Mouse (Mus musculus) cerebellum, adult 8-10 months (tissue): ENCODE results near the gene Sp1.

ENCODE experiments used
- DNase-seq: peaks from one replicate; pipeline ENCODE4 v3.0.0; 2022

Sp1 gene

DNA sequence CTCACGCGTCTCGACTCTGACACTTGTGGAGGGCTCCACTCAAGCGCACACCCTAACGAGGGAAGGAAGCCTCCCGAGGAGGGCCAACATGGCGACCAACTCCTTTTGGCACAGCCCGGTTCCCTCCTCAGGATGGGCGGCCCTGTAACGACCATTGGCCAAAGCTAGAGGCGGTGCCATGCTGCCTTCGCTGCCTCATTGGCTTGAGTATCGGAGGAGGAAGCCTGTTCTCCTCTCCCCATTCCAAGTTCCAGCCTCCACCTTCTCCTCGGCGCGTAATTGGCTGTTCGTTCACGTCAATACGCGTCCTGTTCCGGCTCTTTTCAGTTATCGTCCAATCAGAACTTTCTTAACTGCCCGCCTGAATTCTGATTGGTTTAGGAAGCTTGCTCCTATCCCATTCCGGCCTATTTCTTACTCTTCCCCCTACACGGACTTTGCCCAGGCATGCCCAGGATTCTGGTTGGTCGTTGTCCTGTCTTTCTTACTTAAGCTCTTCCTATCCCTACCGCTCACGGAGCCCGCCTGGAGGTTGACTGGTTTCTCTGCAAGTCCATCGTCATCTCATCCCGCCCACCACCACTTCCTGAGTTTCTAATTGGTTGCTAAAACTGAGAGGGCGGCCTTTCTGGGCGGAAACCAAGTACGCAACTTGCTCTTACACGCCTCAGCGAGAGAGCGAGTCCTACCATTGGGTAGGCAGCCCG is at the start of gene Sp1:
Sp1 (plus strand) TSS at position 655 of the 707 bp plus-strand sequence.
- peak; percentile 99 for DNase-seq

DNA sequence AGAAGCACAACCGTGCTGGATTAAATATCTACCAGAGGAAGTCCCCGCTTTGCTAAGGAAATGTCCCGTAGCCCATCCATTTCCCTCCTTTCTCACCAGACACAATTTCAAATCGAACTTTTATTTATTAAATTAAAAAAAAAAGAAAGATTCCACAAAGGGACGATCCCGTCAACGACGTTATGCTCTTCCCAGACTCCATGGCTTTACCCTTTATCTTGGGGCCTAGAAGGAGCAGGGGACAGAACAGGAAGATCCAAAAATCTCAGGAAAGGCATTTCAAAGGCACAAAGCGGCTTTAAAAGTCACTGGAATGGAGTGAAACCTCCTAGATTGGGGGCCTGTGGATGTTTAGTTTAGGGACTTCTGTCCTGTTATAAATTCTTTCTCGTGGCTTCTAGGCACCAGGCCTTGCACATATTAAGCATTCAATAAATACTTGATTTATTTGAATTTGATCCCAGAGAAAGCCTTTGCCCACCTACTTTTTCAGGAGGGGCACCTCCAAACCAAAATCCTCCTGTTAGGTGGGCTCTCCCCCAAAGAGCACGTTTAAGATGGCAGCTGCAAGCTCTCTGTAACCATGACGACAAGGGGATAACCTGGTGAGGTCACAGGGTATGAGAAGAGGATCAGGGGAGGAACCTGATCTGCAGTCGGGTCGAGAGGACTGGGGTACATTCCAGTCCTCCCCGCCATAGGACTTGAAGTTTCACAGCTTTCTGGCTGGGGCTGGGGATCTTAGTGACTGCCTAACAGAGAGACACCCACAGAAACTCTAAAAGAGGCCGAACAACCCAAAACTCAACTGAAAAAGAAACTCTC is 49.2 kb upstream of the Sp1 start:
- no peak for DNase-seq

DNA sequence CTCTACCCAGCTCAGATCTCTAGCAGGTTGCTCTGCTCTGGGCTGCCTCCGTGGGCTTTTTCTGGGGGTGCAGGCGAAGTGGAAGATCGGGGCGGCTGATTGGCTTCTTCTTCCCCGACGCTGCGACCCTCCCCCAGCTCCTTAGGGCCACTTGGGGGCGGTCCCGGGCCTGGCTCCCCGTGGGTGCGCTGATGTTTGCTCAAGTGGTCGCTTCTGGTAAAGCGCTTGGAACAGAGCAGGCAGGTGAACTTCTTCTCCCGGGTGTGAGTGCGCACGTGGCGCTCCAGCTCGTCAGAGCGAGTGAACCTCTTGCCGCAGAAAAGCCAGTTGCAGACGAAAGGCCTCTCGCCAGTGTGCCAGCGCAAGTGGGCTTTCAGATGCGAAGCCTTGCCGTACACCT is 47.8 kb upstream of the Sp1 start:
- no peak for DNase-seq

DNA sequence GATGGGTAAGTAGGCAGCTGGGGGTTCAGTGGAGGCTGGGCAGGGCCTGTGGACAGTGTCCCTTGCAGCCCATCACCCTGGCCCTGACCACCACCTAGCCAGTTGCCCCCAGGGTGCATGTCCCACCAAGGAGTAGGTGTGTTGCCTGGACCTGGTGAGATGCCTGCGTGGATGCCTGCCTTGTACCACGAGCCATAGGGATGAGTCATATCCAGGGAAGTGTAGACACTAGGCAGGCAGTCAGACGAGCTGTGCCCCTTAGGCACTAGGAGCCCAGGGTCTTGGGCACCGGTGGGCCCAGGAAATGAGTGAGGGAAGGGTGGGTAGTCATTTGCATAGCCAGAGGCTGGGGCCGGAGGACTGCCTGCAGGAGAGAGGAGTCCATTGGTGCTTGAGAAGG is 47.1 kb upstream of the Sp1 start:
- no peak for DNase-seq

DNA sequence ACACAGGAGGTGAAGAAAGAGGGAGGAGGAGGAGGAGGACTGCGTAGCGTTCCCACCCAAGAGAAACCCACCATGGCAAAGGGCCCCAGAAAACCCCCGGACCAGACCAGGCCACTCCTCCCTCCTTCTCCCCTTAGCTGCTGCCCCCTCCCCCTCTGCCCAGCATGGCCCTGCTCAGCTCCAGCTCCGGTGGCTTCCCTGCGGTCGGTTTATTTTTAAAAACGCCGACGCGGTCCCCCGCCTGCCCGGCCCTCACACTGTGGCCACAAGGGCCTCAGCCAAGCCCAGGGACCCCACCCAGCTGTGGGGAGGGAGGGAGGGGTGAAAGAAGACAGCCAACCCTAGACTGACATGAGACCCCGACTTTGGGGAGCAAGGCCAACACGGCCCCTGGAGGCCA is 43.3 kb upstream of the Sp1 start:
- DNase-seq: no peak

DNA sequence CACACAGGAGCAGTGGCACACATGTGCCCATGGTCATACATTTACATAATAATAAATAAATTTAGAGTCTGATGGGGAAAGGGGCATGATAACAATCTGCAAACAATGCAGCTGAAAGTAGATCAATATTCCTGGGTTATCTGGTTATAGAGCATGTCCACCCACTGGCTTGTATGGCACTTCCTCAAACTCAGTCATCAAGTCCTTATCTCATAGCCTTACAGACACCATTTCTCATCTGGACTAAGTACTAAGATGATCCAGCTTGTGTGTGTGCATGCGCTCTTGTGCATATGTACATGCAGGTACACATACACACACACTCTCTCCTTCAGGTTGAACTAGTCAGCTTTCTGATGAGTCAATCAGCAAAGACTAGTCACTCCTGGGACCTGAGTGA is 41.3 kb upstream of the Sp1 start:
- DNase-seq: no peak

DNA sequence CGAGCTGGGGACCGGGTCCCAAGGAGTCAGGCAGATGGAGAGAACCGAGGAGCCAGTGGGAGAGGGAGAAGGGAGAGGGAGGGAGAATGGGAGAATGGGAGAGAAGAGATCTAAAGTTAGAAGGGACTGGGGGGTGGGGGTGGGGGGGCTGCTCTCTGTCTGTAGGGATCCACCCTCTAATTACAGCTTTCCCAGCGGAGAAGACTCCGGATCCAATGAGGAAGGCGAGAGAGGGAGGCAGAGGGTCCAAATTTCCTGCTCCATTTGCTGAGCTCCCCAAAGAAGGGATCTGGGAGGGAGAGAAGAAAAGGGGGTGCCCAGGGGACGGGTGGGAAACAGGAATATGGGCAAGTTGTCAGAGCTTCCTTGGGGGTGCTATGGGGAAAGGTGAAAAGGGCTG is 39.7 kb upstream of the Sp1 start:
- no peak for DNase-seq

DNA sequence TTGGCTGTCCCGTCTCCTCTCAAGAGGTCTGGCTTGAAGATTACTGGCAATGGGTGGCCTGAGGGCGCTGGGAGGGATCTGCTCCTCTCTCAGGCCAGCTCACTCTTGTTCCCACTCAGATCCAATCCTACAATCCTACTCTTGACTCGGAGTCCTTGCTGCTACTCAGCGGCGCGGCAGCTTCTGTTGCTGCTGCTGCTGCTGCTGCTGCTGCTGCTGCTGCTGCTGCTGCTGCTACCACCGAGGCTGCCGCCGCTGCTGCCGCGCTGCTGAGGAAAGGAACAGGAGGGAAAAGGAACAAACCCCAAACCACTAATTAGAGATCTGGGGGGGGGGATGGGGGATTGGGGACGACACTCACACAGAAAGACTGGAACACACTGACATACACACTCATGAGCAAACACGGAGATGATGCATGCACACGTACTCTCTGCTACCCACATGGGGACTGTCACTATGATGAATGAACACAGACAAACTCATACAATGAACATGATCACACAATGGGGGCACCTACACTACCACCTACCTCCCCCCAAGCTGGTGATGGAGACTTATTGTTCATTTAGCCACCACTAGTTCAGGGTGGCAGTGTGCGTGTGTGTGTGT is 39.1 kb upstream of the Sp1 start, which contains the start of gene Sp7:
Sp7 (minus strand) TSS at position 450 of the 612 bp plus-strand sequence.
- no peak for DNase-seq

DNA sequence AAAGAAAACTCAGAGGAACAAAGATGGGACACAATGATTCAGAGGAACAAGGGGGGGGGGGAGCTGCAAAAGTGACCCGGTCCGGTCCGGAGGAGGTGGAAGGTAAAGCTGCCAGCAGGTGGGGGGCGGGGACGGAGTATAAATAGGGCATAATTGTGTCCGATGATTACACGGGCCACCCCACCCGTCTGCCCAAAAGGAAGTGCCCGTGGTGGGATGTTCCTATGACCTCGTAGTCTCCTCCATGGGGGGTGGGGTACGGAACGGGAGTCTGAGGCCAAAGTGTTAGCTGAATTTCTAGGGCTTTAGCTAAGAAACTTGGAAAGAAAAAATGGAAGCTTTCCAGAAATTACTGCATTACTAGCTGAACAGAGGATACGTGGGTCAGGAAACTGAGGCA is 36.0 kb upstream of the Sp1 start:
- no peak for DNase-seq

DNA sequence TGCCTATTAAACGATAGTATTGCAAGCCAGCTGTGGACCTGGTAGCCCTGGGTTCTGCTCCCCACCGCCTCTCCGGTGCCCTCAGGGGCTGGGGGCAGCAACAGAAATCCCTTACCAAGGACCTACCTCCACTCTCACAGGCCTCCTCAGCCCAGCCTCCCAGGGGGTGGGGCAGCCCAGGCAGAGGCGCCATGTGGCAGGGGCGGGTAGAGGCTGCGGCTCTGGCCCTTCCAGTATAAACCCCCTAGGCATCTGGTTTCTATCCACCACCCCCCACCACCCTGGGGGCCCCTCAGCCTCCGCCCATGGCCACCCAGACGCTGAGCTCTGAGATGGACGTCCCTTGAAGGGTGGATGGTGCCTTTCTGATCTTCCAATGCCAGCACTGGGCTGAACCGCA is 35.2 kb upstream of the Sp1 start:
- DNase-seq: no peak

DNA sequence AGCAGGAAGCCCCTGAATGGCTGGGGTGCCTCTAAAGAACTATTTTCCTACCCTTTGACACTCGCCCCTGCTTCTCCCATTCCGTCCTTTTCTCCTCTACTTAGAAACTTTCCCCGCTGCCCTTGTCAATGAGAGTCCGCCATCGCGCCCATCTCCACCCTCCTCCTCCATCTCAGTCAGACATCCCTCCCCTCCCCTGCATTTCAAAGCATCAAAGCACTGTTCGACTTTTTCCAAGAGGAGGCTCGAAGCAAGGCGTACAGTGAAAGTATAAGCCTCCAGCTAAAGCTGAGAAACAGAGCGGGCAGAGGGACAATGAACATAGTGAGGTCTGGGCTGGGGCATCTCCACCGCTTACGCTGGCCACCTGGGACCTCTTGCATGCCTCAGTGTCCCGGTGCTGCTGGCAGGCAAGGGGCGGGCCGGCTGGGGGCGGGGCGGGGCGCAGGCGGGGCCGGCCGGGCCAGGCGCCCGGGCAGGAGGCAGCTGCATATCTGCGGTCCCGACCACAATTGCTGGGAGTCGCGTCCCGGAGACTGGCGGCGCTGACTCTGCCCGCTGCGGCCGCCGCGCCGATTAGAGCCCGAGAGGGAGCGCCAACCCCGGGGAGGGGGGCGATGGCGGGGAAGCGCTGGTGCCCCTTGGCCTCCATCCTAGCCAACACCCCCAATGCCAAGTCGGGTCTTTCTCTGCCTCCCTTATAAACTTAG is 29.3 kb upstream of the Sp1 start:
- no peak for DNase-seq

DNA sequence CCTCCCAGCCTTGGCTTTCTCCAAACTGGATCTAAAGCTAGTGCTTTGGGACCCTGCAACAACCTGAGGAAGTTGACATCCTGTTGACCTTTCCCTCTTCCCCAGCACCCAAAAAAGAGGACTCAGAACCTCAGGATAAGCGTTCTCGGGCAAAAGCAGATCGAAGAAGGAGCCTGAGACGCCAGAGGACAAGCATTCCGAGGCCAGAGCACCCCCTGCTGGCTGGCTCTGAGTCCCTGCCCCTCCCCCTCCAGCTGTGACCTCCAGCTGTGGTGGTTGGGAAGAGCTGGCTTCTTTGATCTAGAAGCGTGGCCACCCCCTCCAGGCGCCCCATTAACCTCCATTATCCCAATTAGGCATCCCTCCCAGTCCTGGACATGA is 28.8 kb upstream of the Sp1 start:
- DNase-seq: peak; percentile 41

DNA sequence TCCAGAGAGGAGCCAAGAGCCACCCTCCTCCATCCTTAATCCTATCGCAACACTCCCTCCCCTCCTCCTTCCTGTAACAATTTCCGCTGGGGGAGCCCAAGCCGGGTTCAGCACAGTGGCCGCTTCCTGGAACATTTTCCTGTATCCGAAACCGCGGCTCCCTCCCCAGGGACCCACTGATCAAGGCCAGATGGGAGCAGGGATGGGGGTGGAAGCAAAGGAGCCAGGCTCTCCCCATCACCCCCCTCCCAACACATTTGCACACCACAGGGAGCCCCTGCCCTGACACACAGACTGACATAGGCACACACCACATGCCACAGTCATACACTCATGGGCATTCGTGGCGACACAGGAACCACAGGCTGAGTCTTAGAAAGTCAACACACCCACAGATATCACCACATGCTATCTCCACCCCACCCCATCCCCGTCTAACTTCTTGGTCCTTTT is 28.1 kb upstream of the Sp1 start:
- no peak for DNase-seq

DNA sequence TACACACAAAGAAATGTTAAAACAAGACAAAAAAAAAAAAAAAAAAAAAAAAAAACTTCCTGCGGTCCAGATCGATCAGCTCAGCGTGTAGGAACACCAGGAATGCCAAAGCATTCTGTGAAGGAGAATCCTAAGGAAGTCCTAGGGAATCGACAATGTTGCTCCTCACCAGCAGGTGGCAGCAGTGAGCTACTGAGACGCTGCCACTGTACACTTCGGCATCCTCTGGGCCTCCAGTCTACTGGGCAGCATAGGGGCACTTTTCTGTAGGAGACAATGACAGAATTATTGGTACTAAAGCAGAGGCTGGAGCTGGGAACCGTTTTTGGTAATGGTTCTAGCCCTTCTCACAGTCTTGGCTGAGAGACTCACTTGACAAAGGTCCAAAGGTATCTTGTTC is 24.4 kb upstream of the Sp1 start:
- peak; percentile 80 for DNase-seq

DNA sequence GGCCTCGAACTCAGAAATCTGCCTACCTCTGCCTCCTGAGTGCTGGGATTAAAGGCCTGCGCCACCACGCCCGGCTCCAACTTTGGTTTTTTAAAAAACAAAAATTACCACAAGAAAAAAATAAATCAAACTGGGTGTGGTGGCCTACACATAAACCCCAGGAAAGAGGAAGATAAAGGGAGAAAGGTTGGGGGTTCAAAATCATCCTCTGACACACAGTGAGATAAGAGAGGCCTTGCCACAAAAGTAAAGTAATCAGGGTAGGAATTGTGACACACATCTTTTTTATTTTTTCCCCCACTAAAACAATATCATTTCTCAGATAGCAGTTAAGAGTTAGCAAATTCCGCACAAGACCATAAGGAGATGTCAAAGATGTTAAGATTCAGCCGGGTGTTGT is 22.3 kb upstream of the Sp1 start:
- no peak for DNase-seq

DNA sequence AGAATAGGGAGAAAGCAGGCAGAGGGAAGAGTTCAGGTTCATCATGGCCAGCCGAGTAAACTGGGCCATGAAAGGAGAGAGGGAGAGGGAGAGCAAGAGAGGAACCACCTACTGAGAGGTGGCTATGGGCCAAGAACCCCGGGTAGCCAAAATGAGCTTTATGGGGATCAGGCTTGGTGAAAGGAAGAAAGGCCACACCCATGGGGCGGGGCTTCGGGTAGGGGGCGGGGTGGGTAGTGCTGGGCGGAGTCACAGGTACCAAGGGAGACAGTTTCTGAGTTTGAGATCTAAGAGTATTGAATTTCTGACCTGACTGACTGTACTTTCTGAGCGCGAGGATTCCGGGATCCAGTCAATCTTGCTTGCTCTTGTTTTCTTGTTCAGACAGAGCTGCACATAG is 19.3 kb upstream of the Sp1 start:
- DNase-seq: no peak

DNA sequence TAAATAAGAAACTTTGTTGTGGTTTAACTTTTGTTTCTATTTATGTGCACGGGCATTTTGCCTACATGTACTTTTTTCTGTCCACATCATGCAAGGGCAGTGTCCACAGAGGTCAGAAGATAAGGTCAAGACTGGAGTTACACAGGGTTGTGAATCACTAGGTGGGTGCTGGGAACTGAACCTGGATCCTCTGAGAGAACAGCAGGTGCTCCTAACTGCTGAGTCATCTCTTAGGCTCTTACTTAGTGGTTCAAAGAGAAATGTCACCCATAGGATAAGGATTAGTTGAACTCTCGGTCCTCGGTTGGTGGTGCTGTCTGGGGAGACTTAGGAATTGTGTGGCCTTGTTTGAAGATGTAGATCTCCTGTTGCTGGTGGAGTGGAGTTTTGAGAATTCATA is 17.0 kb upstream of the Sp1 start:
- no peak for DNase-seq

DNA sequence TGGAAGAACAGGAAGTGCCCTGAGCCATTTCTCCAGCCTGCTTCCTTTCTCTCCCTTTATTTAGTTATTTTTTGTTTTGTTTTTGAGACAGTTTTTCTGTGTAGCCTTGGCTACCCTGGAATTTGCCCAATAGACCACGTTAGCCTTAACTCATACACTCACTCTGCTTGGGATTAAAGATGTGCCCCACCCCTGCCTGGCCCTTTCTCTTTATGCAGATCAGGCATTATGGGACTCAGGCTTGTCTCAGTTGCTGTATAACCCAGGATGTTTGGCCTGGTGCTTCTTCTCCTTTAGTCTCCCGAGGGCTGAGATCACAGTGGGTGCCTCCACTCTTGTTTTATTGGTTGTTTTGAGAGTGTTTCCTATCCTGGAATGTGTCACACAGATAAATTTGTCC is 13.4 kb upstream of the Sp1 start:
- DNase-seq: no peak

DNA sequence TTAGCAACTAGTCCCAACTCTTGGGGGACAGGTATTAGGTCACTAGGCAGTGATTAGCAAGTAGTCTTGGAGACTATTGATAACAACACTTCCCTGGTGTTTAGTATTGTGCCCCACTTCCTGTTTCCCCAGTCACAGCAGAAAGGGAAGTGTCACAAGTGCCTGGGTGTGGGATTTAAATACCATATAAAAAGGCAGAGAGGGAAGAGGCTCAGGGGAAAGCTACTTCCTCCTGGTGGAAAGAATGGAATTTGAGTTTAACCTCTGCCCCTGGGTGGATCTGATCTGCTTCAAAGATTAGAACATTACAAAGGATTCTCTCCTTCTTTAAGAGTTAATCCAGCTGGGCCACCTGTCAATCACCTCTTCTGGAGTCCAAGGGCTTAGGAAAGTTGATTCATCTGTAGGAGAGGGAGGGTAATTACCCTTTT is 12.3 kb upstream of the Sp1 start:
- DNase-seq: no peak

DNA sequence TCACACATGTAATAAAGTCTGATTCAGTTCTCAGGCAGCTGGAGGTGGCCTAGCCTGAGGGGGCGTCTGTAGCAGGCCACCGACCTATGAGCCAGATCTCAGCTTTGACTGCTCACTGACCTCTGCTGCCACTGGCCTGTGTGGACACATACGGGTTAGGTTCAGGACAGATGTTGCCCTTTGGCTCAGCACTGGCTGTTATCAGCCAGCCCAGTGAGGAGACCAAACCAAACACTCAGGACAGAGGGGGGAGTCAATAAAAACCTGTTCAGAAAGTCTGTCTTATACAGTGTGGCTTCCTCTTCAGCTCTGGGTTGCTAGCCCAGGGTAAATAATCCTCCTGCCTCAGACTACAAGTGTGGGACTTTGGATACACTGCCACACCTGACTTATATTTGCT is 10.9 kb upstream of the Sp1 start:
- DNase-seq: no peak

DNA sequence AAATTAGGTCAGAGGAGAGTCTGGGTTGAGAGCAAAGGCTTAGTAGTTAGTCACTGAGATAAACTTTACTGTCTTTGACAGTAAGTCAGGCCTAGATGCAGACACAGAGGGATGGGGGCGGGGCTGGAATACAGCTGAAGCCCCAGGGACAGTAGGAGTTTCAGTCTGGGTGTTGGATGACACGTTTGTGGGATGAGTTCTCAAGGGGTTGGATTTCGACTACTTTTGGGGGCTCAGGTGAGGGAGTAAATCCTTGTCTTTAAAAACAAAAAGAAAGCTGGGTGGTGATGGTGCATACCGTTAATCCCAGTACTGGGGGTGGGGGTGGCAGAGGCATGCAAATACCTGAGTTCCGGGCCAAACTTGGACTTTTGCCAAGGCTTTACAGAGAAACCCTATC is 7.3 kb upstream of the Sp1 start:
- DNase-seq: no peak

DNA sequence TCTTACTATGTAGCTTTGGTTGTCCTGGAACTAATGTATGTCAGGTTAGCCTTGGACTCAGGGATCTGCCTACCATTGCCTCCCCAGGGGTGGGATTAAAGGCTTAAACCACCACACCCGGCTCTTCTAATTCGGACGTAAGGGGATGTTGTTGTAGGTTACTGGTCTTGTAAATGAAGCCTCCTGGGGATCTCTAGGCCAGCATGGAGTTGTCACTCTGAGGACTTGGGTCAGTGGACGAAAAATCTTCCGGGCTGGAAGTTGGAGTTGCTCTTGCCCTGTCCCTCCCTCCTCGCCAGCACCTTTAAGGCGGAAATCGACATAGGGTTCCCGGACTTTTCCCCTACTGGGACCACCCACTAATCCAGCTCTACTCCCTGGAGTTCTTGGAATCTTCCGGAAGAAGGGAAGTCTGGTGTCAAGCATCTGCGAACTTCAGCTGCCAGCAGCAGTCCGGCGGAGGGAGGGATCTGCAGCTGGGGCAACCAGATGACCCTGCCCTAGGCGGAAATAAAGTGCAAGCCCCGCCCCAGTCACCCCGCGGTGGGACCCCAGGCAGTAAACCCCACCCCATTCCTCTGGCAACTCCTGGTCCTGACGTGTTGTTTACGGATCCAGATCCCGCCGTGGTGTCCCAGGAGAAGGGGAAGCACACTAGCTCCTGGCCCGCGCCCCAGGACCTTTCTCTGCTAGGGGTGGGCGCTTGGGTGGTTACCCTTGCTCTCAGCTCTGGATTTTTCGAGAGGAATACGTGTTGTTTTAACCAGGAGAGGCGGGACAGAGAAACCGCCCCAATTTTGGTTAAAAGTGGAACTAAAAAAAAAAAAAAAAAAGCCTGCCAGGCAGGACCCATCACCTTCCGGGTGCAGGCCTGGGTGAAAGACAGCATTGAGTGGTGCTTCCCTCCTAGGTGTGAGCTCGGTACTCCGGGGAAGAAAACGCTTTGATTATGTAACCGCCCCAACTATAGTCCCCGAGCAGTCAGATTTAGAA is 6.4 kb upstream of the Sp1 start:
- DNase-seq: peak; percentile 51
